Mouse (Mus musculus): ENCODE results near the gene Crygd. TPM values are rescaled to one million over a fixed set of nuclear protein-coding genes. Genes with fewer than 3 reads are reported as not detected.

The Crygd gene
- total and polyA plus RNA-seq, 3 experiments, result not detected

GRCm38 (mm10) chr1:65075607-65076006 lies 12.4 kb upstream of the Crygd start:
- no peak overlapping the region for H3K27ac ChIP-seq (ENCODE audit: insufficient read depth, low read depth)
- in situ Hi-C loops (cut with MboI; ENCODE audit: low pct_ligation_motif_present, low pct_unique_long_range_greater_than_20kb, low sequenced_read_pairs), result no loop called here
- H3K27me3 ChIP-seq (replicated peaks), result no peaks in the 10 kb centered on the region
- no peak overlapping the region for H3K4me3 ChIP-seq (replicated peaks in 1 of 3; ENCODE audit: low read depth in 2 of 3, low read length in 2 of 3, poor library complexity in 1 of 3)
- no peak for DNase-seq (ENCODE audit: extremely low read depth)
- TF ChIP-seq SMC3 (IDR thresholded peaks at IDR 0.05; ENCODE audit: low read depth, low read length) (peak; percentile 41), ELF1 (IDR thresholded peaks at IDR 0.05; ENCODE audit: low read depth, low read length) (no peak), IRF4 (IDR thresholded peaks at IDR 0.05; ENCODE audit: low read depth, low read length) (no peak), USF1 (IDR thresholded peaks at IDR 0.05; ENCODE audit: low read depth, low read length) (no peak), MAFK (IDR thresholded peaks at IDR 0.05; ENCODE audit: insufficient replicate concordance, low read length) (no peak), NELFE (IDR thresholded peaks at IDR 0.05; ENCODE audit: low read depth, low read length) (no peak), RAD21 (IDR thresholded peaks at IDR 0.05; ENCODE audit: low read depth, low read length) (peak; percentile 13), GABPA (IDR thresholded peaks at IDR 0.05; ENCODE audit: insufficient replicate concordance, low read depth, low read length) (no peak), E2F4 (IDR thresholded peaks at IDR 0.05; ENCODE audit: insufficient replicate concordance, low read depth, low read length) (no peak), MXI1 (IDR thresholded peaks at IDR 0.05; ENCODE audit: low read depth, low read length) (no peak), MAX (IDR thresholded peaks at IDR 0.05; ENCODE audit: low read length) (no peak), NRF1 (IDR thresholded peaks at IDR 0.05; ENCODE audit: low read depth, low read length) (no peak), POLR2A (IDR thresholded peaks at IDR 0.05; ENCODE audit: low read depth, low read length) (no peak), KAT2A (IDR thresholded peaks at IDR 0.05; ENCODE audit: insufficient replicate concordance, low read length) (no peak), MYC (IDR thresholded peaks at IDR 0.05; ENCODE audit: low read depth, low read length) (no peak), TCF12 (IDR thresholded peaks at IDR 0.05; ENCODE audit: low read depth, low read length) (no peak), CTCF (conservative IDR thresholded peaks at IDR 0.05 in 1 of 2, IDR thresholded peaks at IDR 0.05 in 1 of 2; ENCODE audit: low read depth in 2 of 2, low read length in 2 of 2) (peak in 1 of 2 experiments; percentile 55; a peak in 2 of 4 replicates), TBP (conservative IDR thresholded peaks at IDR 0.05; ENCODE audit: low read depth, low read length) (no peak), RCOR1 (conservative IDR thresholded peaks at IDR 0.05; ENCODE audit: low read depth, low read length) (no peak), ZMIZ1 (IDR thresholded peaks at IDR 0.05; ENCODE audit: low read depth, low read length) (no peak)
- dilution Hi-C loops (cut with MboI; ENCODE audit: extremely low pct_ligation_motif_present, extremely low pct_unique_long_range_greater_than_20kb, low sequenced_read_pairs), result no loop called here
- no peaks in the 10 kb centered on the region for H3K79me2 ChIP-seq (replicated peaks; ENCODE audit: control insufficient read depth, extremely low read depth, insufficient read depth, poor library complexity, severe bottlenecking)
- no peaks in the 10 kb centered on the region for H3K36me3 ChIP-seq (replicated peaks in 1 of 2; ENCODE audit: control insufficient read depth in 1 of 2, insufficient read depth in 1 of 2, low read length in 1 of 2)
- no peak overlapping the region for H3K9ac ChIP-seq (ENCODE audit: insufficient read depth, low read depth)
- no peaks in the 10 kb centered on the region for H3K9me3 ChIP-seq (replicated peaks; ENCODE audit: low read length)
- H3K4me1 ChIP-seq (ENCODE audit: control insufficient read depth in 1 of 2, insufficient read depth in 2 of 2), result no peaks in the 10 kb centered on the region
- H3K4me2 ChIP-seq (ENCODE audit: insufficient read depth, low read depth, poor library complexity, severe bottlenecking), result no peak overlapping the region

- no peaks in the 10 kb centered on the region for H3K4me1 ChIP-seq (ENCODE audit: control insufficient read depth in 1 of 2, insufficient read depth in 2 of 2)
- in situ Hi-C loops (cut with MboI; ENCODE audit: low pct_ligation_motif_present, low pct_unique_long_range_greater_than_20kb, low sequenced_read_pairs), result no loop called here
- TF ChIP-seq JUN (IDR thresholded peaks at IDR 0.05; ENCODE audit: insufficient read depth, low read depth, low read length) (no peak), CHD1 (IDR thresholded peaks at IDR 0.05; ENCODE audit: low read depth, low read length) (no peak), NRF1 (IDR thresholded peaks at IDR 0.05; ENCODE audit: low read depth, low read length) (no peak), RAD21 (IDR thresholded peaks at IDR 0.05; ENCODE audit: low read depth, low read length) (no peak), IRF4 (IDR thresholded peaks at IDR 0.05; ENCODE audit: low read depth, low read length) (no peak), UBTF (IDR thresholded peaks at IDR 0.05; ENCODE audit: low read depth, low read length) (no peak), E2F4 (IDR thresholded peaks at IDR 0.05; ENCODE audit: insufficient replicate concordance, low read depth, low read length) (no peak), GABPA (IDR thresholded peaks at IDR 0.05; ENCODE audit: insufficient replicate concordance, low read depth, low read length) (no peak), ZMIZ1 (IDR thresholded peaks at IDR 0.05; ENCODE audit: low read depth, low read length) (no peak), ZNF384 (IDR thresholded peaks at IDR 0.05; ENCODE audit: low read depth, low read length) (no peak), ZKSCAN1 (IDR thresholded peaks at IDR 0.05; ENCODE audit: borderline replicate concordance, low read depth, low read length) (no peak), MEF2A (IDR thresholded peaks at IDR 0.05; ENCODE audit: borderline replicate concordance, low read depth, low read length) (no peak)
- H3K9ac ChIP-seq (ENCODE audit: insufficient read depth, low read depth), result no peak within 1 kb of the TSS
- no peaks in the 10 kb centered on the region for H3K27me3 ChIP-seq (replicated peaks)
- H3K9me3 ChIP-seq (replicated peaks; ENCODE audit: low read length), result no peaks in the 10 kb centered on the region
- H3K4me3 ChIP-seq (replicated peaks in 1 of 3; ENCODE audit: low read depth in 2 of 3, low read length in 2 of 3, poor library complexity in 1 of 3), result no peak within 1 kb of the TSS
- H3K36me3 ChIP-seq (replicated peaks in 1 of 2; ENCODE audit: control insufficient read depth in 1 of 2, insufficient read depth in 1 of 2, low read length in 1 of 2), result no peaks in the 10 kb centered on the region
- H3K27ac ChIP-seq (ENCODE audit: insufficient read depth, low read depth), result no peak within 1 kb of the TSS
- H3K4me2 ChIP-seq (ENCODE audit: insufficient read depth, low read depth, poor library complexity, severe bottlenecking), result no peak within 1 kb of the TSS
- DNase-seq (ENCODE audit: extremely low read depth), result no peak
- H3K79me2 ChIP-seq (replicated peaks; ENCODE audit: control insufficient read depth, extremely low read depth, insufficient read depth, poor library complexity, severe bottlenecking), result no peaks in the 10 kb centered on the region
- dilution Hi-C loops (cut with MboI; ENCODE audit: extremely low pct_ligation_motif_present, extremely low pct_unique_long_range_greater_than_20kb, low sequenced_read_pairs), result no loop called here
Observed at GRCm38 (mm10) chr1:65073589-65073988, 10.3 kb upstream of the Crygd start, which contains the start of gene Crygc. Gene Crygc, minus strand, starts transcription at chr1:65073689.
